Mouse (Mus musculus) cortical plate, adult 2 months (tissue): Measurements from ENCODE around the gene Ino80d. TPM values are rescaled to one million over a fixed set of nuclear protein-coding genes. Genes with fewer than 3 reads are reported as not detected.

Source experiments
- H3K27ac ChIP-seq: fragments of 200-500 bp; 2 replicates; pipeline ENCODE4 v1.5.1; 2012; ENCODE audit warnings: low read length, control low read depth, inconsistent platforms; ENCODE audit not compliant: insufficient read depth
- H3K4me1 ChIP-seq: fragments of 200-500 bp; 2 replicates; pipeline ENCODE4 v1.6.1; 2011; ENCODE audit warnings: low read length; ENCODE audit not compliant: control insufficient read depth, insufficient read depth
- H3K4me3 ChIP-seq: fragments of 200-500 bp; 2 replicates; pipeline ENCODE4 v1.5.1; 2011; ENCODE audit warnings: mild to moderate bottlenecking, low read length, control low read depth; ENCODE audit not compliant: insufficient read depth
- CTCF ChIP-seq: fragments of 200-500 bp; IDR thresholded peaks from 2 replicates; pipeline ENCODE4 v1.5.1; 2011; ENCODE audit warnings: mild to moderate bottlenecking, control low read depth, low read length; ENCODE audit not compliant: insufficient read depth; ENCODE audit errors: extremely low read depth
- POLR2A ChIP-seq: fragments of 200-500 bp; IDR thresholded peaks from 2 replicates; pipeline ENCODE4 v1.6.1; 2011; ENCODE audit warnings: mild to moderate bottlenecking, low read length, control low read depth; ENCODE audit not compliant: insufficient read depth; ENCODE audit errors: extremely low read depth
- polyA plus RNA-seq: library from polyadenylated mRNA; depleted of rRNA; stranded (reverse); fragments of >200 nt; gene quantifications from 2 replicates; pipeline ENCODE4 v1.2.3, GENCODE M21; 2012

Ino80d gene
- polyA plus RNA-seq, 1 experiment: 9.1 TPM

- Histone ChIP-seq H3K4me3 (no peak overlapping the region), H3K27ac (no peak overlapping the region), H3K4me1 (no peaks in the 10 kb centered on the region)
- TF ChIP-seq POLR2A (no peak), CTCF (no peak)
Observed at GRCm38 (mm10) chr1:63123823-63124450, 9.5 kb upstream of the Ino80d start.

- Histone ChIP-seq H3K4me3 (no peak overlapping the region), H3K4me1 (peaks cover 1% of the 10 kb centered on the region; the same call in 1 of the 2 replicates), H3K27ac (no peak overlapping the region)
- TF ChIP-seq CTCF (no peak), POLR2A (no peak)
Observed at GRCm38 (mm10) chr1:63122005-63122404, 7.5 kb upstream of the Ino80d start.

- Histone ChIP-seq H3K4me3 (no peak overlapping the region), H3K27ac (no peak overlapping the region), H3K4me1 (peaks cover 4% of the 10 kb centered on the region; the same call in 1 of the 2 replicates)
- TF ChIP-seq CTCF (no peak), POLR2A (no peak)
Observed at GRCm38 (mm10) chr1:63120382-63120781, 5.9 kb upstream of the Ino80d start.

GRCm38 (mm10) chr1:63119675-63120074 is 5.2 kb upstream of the Ino80d start:
- no peak overlapping the region for H3K27ac ChIP-seq
- no peak overlapping the region for H3K4me3 ChIP-seq
- peaks cover 4% of the 10 kb centered on the region; the same call in 1 of the 2 replicates for H3K4me1 ChIP-seq
- TF ChIP-seq CTCF (no peak), POLR2A (no peak)

GRCm38 (mm10) chr1:63115540-63115939 is 1.1 kb upstream of the Ino80d start:
- peak overlapping the region; percentile 46 for H3K4me3 ChIP-seq
- peaks cover 4% of the 10 kb centered on the region; the same call in 1 of the 2 replicates for H3K4me1 ChIP-seq
- TF ChIP-seq POLR2A (no peak), CTCF (no peak)
- H3K27ac ChIP-seq: no peak overlapping the region

GRCm38 (mm10) chr1:63115096-63115495 is 629 bp upstream of the Ino80d start:
- peaks cover 4% of the 10 kb centered on the region; the same call in 1 of the 2 replicates for H3K4me1 ChIP-seq
- peak overlapping the region; percentile 46; the same call in 1 of the 2 replicates for H3K4me3 ChIP-seq
- H3K27ac ChIP-seq: no peak overlapping the region
- no peak for TF ChIP-seq POLR2A
- no peak for TF ChIP-seq CTCF

GRCm38 (mm10) chr1:63113274-63114135 is 962 bp downstream of the Ino80d start:
- Histone ChIP-seq H3K27ac (no peak overlapping the region), H3K4me1 (peaks cover 4% of the 10 kb centered on the region; the same call in 1 of the 2 replicates), H3K4me3 (peak overlapping the region; percentile 46)
- TF ChIP-seq POLR2A (no peak), CTCF (no peak)

GRCm38 (mm10) chr1:63112865-63113261 is 1.6 kb downstream of the Ino80d start:
- TF ChIP-seq CTCF: no peak
- TF ChIP-seq POLR2A: no peak
- no peak overlapping the region; the same call in 1 of the 2 replicates for H3K27ac ChIP-seq
- H3K4me1 ChIP-seq: peaks cover 4% of the 10 kb centered on the region; the same call in 1 of the 2 replicates
- H3K4me3 ChIP-seq: peak overlapping the region; percentile 46

GRCm38 (mm10) chr1:63112151-63112864 is 2.2 kb downstream of the Ino80d start:
- Histone ChIP-seq H3K4me3 (peak overlapping the region; percentile 46), H3K27ac (no peak overlapping the region; the same call in 1 of the 2 replicates), H3K4me1 (peaks cover 4% of the 10 kb centered on the region; the same call in 1 of the 2 replicates)
- no peak for TF ChIP-seq CTCF
- TF ChIP-seq POLR2A: no peak
